Mouse (Mus musculus) bone marrow macrophage, adult 2 months (primary cell): ENCODE measurements at regions not wholly inside any gene's neighbourhood (a gene's known extent, or its start where the extent isn't known, plus 50 kb on each side); places are given as distances from the start of the nearest gene placed in this dataset.

ENCODE experiments used
- CTCF ChIP-seq: IDR thresholded peaks from 2 replicates; pipeline ENCODE4 v1.5.1; 2012; ENCODE audit warnings: low read depth, mild to moderate bottlenecking, low read length, moderate library complexity
- POLR2A ChIP-seq: IDR thresholded peaks from 2 replicates; pipeline ENCODE4 v1.6.1; 2012; ENCODE audit warnings: mild to moderate bottlenecking, low read depth, low read length, borderline replicate concordance

- TF ChIP-seq CTCF (no peak), POLR2A (no peak)
Observed at GRCm38 (mm10) chr6:14281476-14281875, 410.2 kb upstream of the 2610001J05Rik start.
